Mouse (Mus musculus) heart, adult 18-20 months (tissue): ENCODE measurements around the gene Wipi1. TPM values are rescaled to one million over a fixed set of nuclear protein-coding genes. Genes with fewer than 3 reads are reported as not detected.

Experiments used
- DNase-seq, 2 experiments: peaks; one replicate each; pipeline ENCODE4 v3.0.0; 2021 to 2022; ENCODE audit warnings: mixed read lengths in 1 of 2
- total RNA-seq, 2 experiments: library from RNA; stranded (reverse); gene quantifications; 2 replicates each; pipeline ENCODE4 v1.2.3; 2021

Gene Wipi1
- total RNA-seq, 2 experiments from 2014 or later, result 100 to 107 TPM

- DNase-seq, result no peak
Observed at GRCm38 (mm10) chr11:109583986-109584385, 27.8 kb downstream of the Wipi1 start.

- DNase-seq, result no peak
Observed at GRCm38 (mm10) chr11:109579999-109580398, 31.8 kb downstream of the Wipi1 start.

- DNase-seq, result no peak
Observed at GRCm38 (mm10) chr11:109578536-109578935, 33.2 kb downstream of the Wipi1 start.

GRCm38 (mm10) chr11:109575832-109576231 lies 35.9 kb downstream of the Wipi1 start:
- no peak for DNase-seq

GRCm38 (mm10) chr11:109574604-109575003 lies 37.2 kb downstream of the Wipi1 start:
- DNase-seq, result no peak

GRCm38 (mm10) chr11:109572051-109572450 lies 39.7 kb downstream of the Wipi1 start:
- no peak for DNase-seq

- DNase-seq, result peak; percentile 46 to 52
Observed at GRCm38 (mm10) chr11:109569809-109570208, 42.0 kb downstream of the Wipi1 start.

GRCm38 (mm10) chr11:109569007-109569618 lies 42.7 kb downstream of the Wipi1 start:
- no peak for DNase-seq

GRCm38 (mm10) chr11:109564466-109565214 lies 47.1 kb downstream of the Wipi1 start:
- DNase-seq, result no peak

- no peak for DNase-seq
Observed at GRCm38 (mm10) chr11:109563708-109564107, 48.1 kb downstream of the Wipi1 start.

- DNase-seq, result no peak
Observed at GRCm38 (mm10) chr11:109561445-109561844, 50.3 kb downstream of the Wipi1 start.

- peak; percentile 49 to 67 for DNase-seq
Observed at GRCm38 (mm10) chr11:109560793-109561257, 50.9 kb downstream of the Wipi1 start.

- peak in 1 of 2 experiments; percentile 50 for DNase-seq
Observed at GRCm38 (mm10) chr11:109559241-109559640, 52.5 kb downstream of the Wipi1 start.

GRCm38 (mm10) chr11:109557419-109557818 lies 54.3 kb downstream of the Wipi1 start:
- no peak for DNase-seq

GRCm38 (mm10) chr11:109556130-109556529 lies 55.6 kb downstream of the Wipi1 start:
- peak in 1 of 2 experiments; percentile 36 for DNase-seq

GRCm38 (mm10) chr11:109554443-109554842 lies 57.3 kb downstream of the Wipi1 start:
- no peak for DNase-seq

- no peak for DNase-seq
Observed at GRCm38 (mm10) chr11:109553921-109554320, 57.8 kb downstream of the Wipi1 start.

- no peak for DNase-seq
Observed at GRCm38 (mm10) chr11:109549599-109550290, 62.0 kb downstream of the Wipi1 start.

- no peak for DNase-seq
Observed at GRCm38 (mm10) chr11:109547652-109548051, 64.1 kb downstream of the Wipi1 start.

- DNase-seq, result no peak
Observed at GRCm38 (mm10) chr11:109546305-109547001, 65.3 kb downstream of the Wipi1 start.

GRCm38 (mm10) chr11:109545700-109546143 lies 66.0 kb downstream of the Wipi1 start:
- no peak for DNase-seq

- no peak for DNase-seq
Observed at GRCm38 (mm10) chr11:109545265-109545664, 66.5 kb downstream of the Wipi1 start.
